Mouse (Mus musculus): Measurements from ENCODE around the gene Fuom.

GRCm38 (mm10) chr7:140062307-140062706 lies 39.9 kb downstream of the Fuom start:
- TF ChIP-seq POLR2A (IDR thresholded peaks at IDR 0.05; ENCODE audit: control insufficient read depth, low read depth, low read length) (no peak), CTCF (IDR thresholded peaks at IDR 0.05; ENCODE audit: control insufficient read depth, insufficient read depth, insufficient replicate concordance, low read depth, low read length) (no peak)
